Mouse (Mus musculus): ENCODE measurements at regions not wholly inside any gene's neighbourhood (a gene's known extent, or its start where the extent isn't known, plus 50 kb on each side); places are given as distances from the start of the nearest gene placed in this dataset.
"Not testable (repeated sequence)": the region's sequence is repeated elsewhere in the genome, so short reads cannot be mapped to it uniquely, and the experiment has no call there.

- no peak for DNase-seq (ENCODE audit: low read depth, low spot score)
These were observed 57.6 kb downstream of the Tmem270 start for GRCm38 (mm10) chr5:134848981-134849380.

- no peak for DNase-seq (ENCODE audit: low read depth, low spot score)
These were observed 58.0 kb downstream of the Tmem270 start for GRCm38 (mm10) chr5:134848571-134848970.

- no peak for DNase-seq (ENCODE audit: low read depth, low spot score)
These were observed 61.1 kb downstream of the Tmem270 start for GRCm38 (mm10) chr5:134845416-134845815.

GRCm38 (mm10) chr5:134844216-134844615 is 62.3 kb downstream of the Tmem270 start:
- not testable (repeated sequence) for DNase-seq (ENCODE audit: low read depth, low spot score)

GRCm38 (mm10) chr5:134841205-134841980 is 65.1 kb downstream of the Tmem270 start:
- DNase-seq (ENCODE audit: low read depth, low spot score), result no peak

- DNase-seq (ENCODE audit: low read depth, low spot score), result peak; percentile 1
These were observed 70.0 kb downstream of the Tmem270 start for GRCm38 (mm10) chr5:134836489-134836888.

DNA sequence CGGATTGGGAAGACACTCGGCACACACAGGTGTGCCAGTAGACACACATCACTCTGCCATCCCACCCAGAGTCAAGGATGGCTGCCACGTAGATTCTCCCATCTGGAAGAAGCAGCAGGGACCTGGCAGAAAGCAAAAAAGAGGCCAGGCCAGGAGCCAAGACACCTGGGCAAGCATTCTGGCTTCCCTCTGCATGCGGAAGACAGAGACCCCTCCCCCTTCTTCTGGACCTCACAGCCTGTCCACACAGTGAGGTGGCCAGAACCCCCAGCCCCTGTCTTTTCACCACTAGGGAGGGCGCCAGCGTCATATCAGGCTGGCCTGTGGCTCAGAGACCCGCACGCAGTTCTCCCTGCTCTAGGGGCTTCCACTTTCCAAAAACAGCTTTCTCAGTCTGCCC is 73.6 kb downstream of the Tmem270 start:
- no peak for DNase-seq (ENCODE audit: low read depth, low spot score)

GRCm38 (mm10) chr5:134817671-134818070 is 70.5 kb upstream of the Eln start:
- no peak for DNase-seq (ENCODE audit: low read depth, low spot score)

- no peak for DNase-seq (ENCODE audit: low read depth, low spot score)
These were observed 62.0 kb upstream of the Eln start for GRCm38 (mm10) chr5:134809121-134809520.

- DNase-seq (ENCODE audit: low read depth, low spot score), result peak; percentile 27
These were observed 57.3 kb upstream of the Eln start for GRCm38 (mm10) chr5:134804291-134805049.

DNA sequence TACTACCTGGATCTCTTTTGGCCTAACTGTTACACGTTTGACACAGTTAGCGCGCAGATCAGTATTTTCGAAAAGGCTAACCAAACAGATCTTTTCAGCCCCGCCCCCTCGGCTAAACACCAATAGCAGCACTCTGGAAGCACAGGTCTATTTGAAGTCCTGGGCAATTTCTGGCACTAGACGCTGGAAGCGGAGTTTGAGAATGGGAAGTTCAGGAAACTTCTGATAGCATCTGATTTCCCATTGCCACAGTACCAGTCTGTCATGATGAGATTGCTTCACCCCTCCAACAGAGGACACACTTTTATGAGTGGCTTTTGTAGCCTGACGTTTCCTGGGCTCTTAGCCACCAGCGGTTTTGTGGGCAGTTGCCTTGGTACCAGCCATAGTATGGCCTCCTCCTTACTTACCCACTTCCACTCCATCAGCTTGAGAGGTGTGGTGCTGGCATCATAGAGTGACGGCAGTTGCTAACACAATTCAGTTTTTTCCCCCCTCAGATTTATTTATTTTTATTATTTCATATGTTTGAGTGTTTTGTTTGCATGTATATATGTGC is 55.1 kb upstream of the Eln start:
- no peak for DNase-seq (ENCODE audit: low read depth, low spot score)

DNA sequence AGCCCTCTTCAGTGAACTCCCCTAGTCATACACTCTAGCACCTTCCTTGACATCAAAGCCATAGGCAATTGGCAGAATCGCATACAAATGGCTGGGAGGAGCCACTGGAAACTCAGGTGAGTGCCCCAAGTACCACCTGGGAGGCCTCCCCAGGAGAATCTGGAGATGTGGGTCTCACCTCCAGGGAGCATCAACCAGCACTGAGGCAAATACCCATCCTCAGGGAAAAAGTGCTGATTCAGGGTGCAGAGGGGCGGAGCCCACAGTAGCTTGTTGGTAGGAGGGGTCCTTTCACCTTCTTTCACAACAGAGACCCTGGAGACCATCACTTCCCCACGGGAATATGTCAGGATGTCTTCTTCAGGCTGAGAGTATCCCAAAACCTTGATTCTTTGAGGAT is 53.4 kb upstream of the Eln start:
- DNase-seq (ENCODE audit: low read depth, low spot score), result no peak

GRCm38 (mm10) chr5:134799911-134800310 is 52.8 kb upstream of the Eln start:
- no peak for DNase-seq (ENCODE audit: low read depth, low spot score)

- no peak for DNase-seq (ENCODE audit: low read depth, low spot score)
These were observed 50.6 kb upstream of the Eln start for GRCm38 (mm10) chr5:134797688-134798094.
